ENCODE assay signal across 17 mouse cellular contexts in the genomic region with DNA sequence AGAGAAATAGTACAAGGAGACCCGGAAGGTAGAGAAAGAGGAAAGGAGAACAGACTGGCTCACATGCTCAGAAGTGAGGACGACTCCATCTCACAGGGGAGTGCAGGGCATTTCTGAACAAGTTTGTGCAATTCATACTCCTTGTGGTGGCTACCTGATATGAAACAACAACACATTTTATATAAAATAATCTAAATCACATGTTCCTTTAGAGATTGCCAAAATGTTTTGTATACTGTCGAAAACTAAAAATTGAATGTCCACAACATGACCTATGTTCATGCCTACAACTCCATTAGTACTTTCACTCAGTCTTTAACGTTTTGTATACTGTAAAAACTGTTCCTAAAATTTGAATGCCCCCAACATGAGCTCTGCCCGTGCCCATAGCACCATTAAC. TPM values are rescaled to one million over a fixed set of nuclear protein-coding genes. Genes with fewer than 3 reads are reported as not detected.
"Had no signal": no experiment of that assay in that cellular context is flagged by ENCODE, and none has a peak within 500 bp of the region (broad histone marks: within the 10 kb centered on the region; RNA-seq: fewer than 3 reads in every experiment).

No protein-coding gene starts in this region.

- H3K27ac ChIP-seq: neural tube, embryonic 13.5 days; neural tube, embryonic 15.5 days; stomach, embryonic 15.5 days; stomach, postnatal 0 days had no signal

- H3K9me3 ChIP-seq: neural tube, embryonic 13.5 days; neural tube, embryonic 15.5 days; stomach, embryonic 15.5 days had no signal

- H3K4me3 ChIP-seq: neural tube, embryonic 13.5 days; neural tube, embryonic 15.5 days; stomach, embryonic 15.5 days had no signal

- H3K4me1 ChIP-seq: neural tube, embryonic 13.5 days; neural tube, embryonic 15.5 days; stomach, embryonic 15.5 days had no signal

- H3K9ac ChIP-seq: neural tube, embryonic 13.5 days; neural tube, embryonic 15.5 days; stomach, embryonic 15.5 days had no signal

- H3K4me2 ChIP-seq: neural tube, embryonic 13.5 days; neural tube, embryonic 15.5 days; stomach, embryonic 15.5 days had no signal

- H3K36me3 ChIP-seq: neural tube, embryonic 13.5 days; neural tube, embryonic 15.5 days; stomach, embryonic 15.5 days had no signal

- DNase-seq: retina, postnatal 1 day; right cerebral cortex, adult 18-20 months; right cerebral cortex, postnatal 14 days; right cerebral cortex, postnatal 25 days; right cerebral cortex, postnatal 4 days; spleen, adult 18-20 months; thymus, adult 18-20 months; thymus, adult 2 months; thymus, postnatal 14 days; thymus, postnatal 25 days; thymus, postnatal 36 days; thymus, postnatal 4 days had no signal

- H3K27me3 ChIP-seq: neural tube, embryonic 15.5 days had no signal

RNA-seq across cellular contexts. Expression of a gene that starts 7.9 kb away (rescaled TPM):
- polyA plus RNA-seq: neural tube, embryonic 14.5 days had no signal
